Mouse (Mus musculus): ENCODE data around the gene Fam133b. TPM values are rescaled to one million over a fixed set of nuclear protein-coding genes. Genes with fewer than 3 reads are reported as not detected.
A peak's percentile ranks its signal among the peaks of the same experiment; 100 is the strongest.
"Not testable (repeated sequence)": the region's sequence is repeated elsewhere in the genome, so short reads cannot be mapped to it uniquely, and the experiment has no call there.

The Fam133b gene
- polyA plus RNA-seq, 1 experiment from 2014 or later, result 23.5 TPM

- H3K9ac ChIP-seq, result no peak overlapping the region
- no peaks in the 10 kb centered on the region for H3K4me1 ChIP-seq (replicated peaks)
- no peaks in the 10 kb centered on the region for H3K9me3 ChIP-seq
- peaks cover 37% of the 10 kb centered on the region for H3K36me3 ChIP-seq
- H3K27ac ChIP-seq, result no peak overlapping the region
- no peak overlapping the region for H3K4me2 ChIP-seq (replicated peaks)
- no peak for ATAC-seq
- no peaks in the 10 kb centered on the region for H3K27me3 ChIP-seq (replicated peaks)
- WGBS, result 85% methylated on average over 2 of the region's 2 CpGs
- no peak overlapping the region for H3K4me3 ChIP-seq (replicated peaks)
Measured at GRCm38 (mm10) chr5:3577939-3578338, 34.3 kb downstream of the Fam133b start.

- 93% methylated on average over 7 of the region's 7 CpGs for WGBS
- Histone ChIP-seq H3K4me2 (replicated peaks) (no peak overlapping the region), H3K36me3 (peaks cover 36% of the 10 kb centered on the region), H3K4me3 (replicated peaks) (no peak overlapping the region), H3K27me3 (replicated peaks) (no peaks in the 10 kb centered on the region), H3K9ac (no peak overlapping the region), H3K9me3 (no peaks in the 10 kb centered on the region), H3K4me1 (replicated peaks) (no peaks in the 10 kb centered on the region), H3K27ac (no peak overlapping the region)
- no peak for ATAC-seq
Measured at GRCm38 (mm10) chr5:3579066-3579465, 35.4 kb downstream of the Fam133b start.

GRCm38 (mm10) chr5:3595693-3596398, 52.2 kb downstream of the Fam133b start, which contains the start of gene Pex1:
Gene Pex1, plus strand, starts transcription at chr5:3596066.
- Histone ChIP-seq H3K4me1 (replicated peaks) (peaks cover 10% of the 10 kb centered on the region; the same call in 1 of the 2 replicates), H3K4me3 (replicated peaks) (peak within 1 kb of the TSS; percentile 73), H3K27me3 (replicated peaks) (no peaks in the 10 kb centered on the region), H3K4me2 (replicated peaks) (peak within 1 kb of the TSS; percentile 71), H3K27ac (peak within 1 kb of the TSS; percentile 72), H3K9me3 (no peaks in the 10 kb centered on the region), H3K9ac (peak within 1 kb of the TSS; percentile 62), H3K36me3 (peaks cover 4% of the 10 kb centered on the region)
- peak; percentile 99 for ATAC-seq
- under 1% methylated on average over 50 of the region's 50 CpGs for WGBS

GRCm38 (mm10) chr5:3596399-3596766, 52.8 kb downstream of the Fam133b start, which contains the start of gene Rbm48:
Gene Rbm48, minus strand, starts transcription at chr5:3596585.
- Histone ChIP-seq H3K4me2 (replicated peaks) (peak within 1 kb of the TSS; percentile 71), H3K9me3 (no peaks in the 10 kb centered on the region), H3K4me1 (replicated peaks) (peaks cover 10% of the 10 kb centered on the region; the same call in 1 of the 2 replicates), H3K36me3 (peaks cover 2% of the 10 kb centered on the region; the same call in 1 of the 2 replicates), H3K9ac (peak within 1 kb of the TSS; percentile 62), H3K27ac (peak within 1 kb of the TSS; percentile 72), H3K27me3 (replicated peaks) (no peaks in the 10 kb centered on the region), H3K4me3 (replicated peaks) (peak within 1 kb of the TSS; percentile 73)
- WGBS, result under 1% methylated on average over 31 of the region's 31 CpGs
- ATAC-seq, result peak; percentile 88

- H3K27me3 ChIP-seq (replicated peaks), result no peaks in the 10 kb centered on the region
- no peak overlapping the region for H3K27ac ChIP-seq
- no peaks in the 10 kb centered on the region for H3K9me3 ChIP-seq
- H3K36me3 ChIP-seq, result no peaks in the 10 kb centered on the region
- peak overlapping the region; percentile 71 for H3K4me2 ChIP-seq (replicated peaks)
- ATAC-seq, result no peak
- peaks cover 10% of the 10 kb centered on the region; the same call in 1 of the 2 replicates for H3K4me1 ChIP-seq (replicated peaks)
- H3K4me3 ChIP-seq (replicated peaks), result peak overlapping the region; percentile 73
- peak overlapping the region; percentile 62 for H3K9ac ChIP-seq
Measured at GRCm38 (mm10) chr5:3597171-3597570, 53.5 kb downstream of the Fam133b start.

GRCm38 (mm10) chr5:3598766-3599165, 55.1 kb downstream of the Fam133b start:
- H3K27ac ChIP-seq, result no peak overlapping the region
- H3K9ac ChIP-seq, result no peak overlapping the region
- 83% methylated on average over 5 of the region's 5 CpGs for WGBS
- no peaks in the 10 kb centered on the region for H3K36me3 ChIP-seq
- H3K4me2 ChIP-seq (replicated peaks), result no peak overlapping the region
- H3K4me3 ChIP-seq (replicated peaks), result no peak overlapping the region
- no peak for ATAC-seq
- no peaks in the 10 kb centered on the region for H3K9me3 ChIP-seq
- H3K4me1 ChIP-seq (replicated peaks), result peaks cover 10% of the 10 kb centered on the region; the same call in 1 of the 2 replicates
- H3K27me3 ChIP-seq (replicated peaks), result no peaks in the 10 kb centered on the region

GRCm38 (mm10) chr5:3600298-3600697, 56.7 kb downstream of the Fam133b start:
- no peak overlapping the region for H3K9ac ChIP-seq
- H3K27ac ChIP-seq, result no peak overlapping the region
- H3K4me2 ChIP-seq (replicated peaks), result no peak overlapping the region
- WGBS, result 88% methylated on average over 1 of the region's 1 CpGs
- H3K27me3 ChIP-seq (replicated peaks), result no peaks in the 10 kb centered on the region
- H3K36me3 ChIP-seq, result 0 out of 2 replicates have a peak, but pooled peaks cover 1% of the 10 kb centered on the region
- no peaks in the 10 kb centered on the region for H3K9me3 ChIP-seq
- no peak for ATAC-seq
- no peak overlapping the region for H3K4me3 ChIP-seq (replicated peaks)
- 0 out of 2 replicates have a peak, but pooled peaks cover 4% of the 10 kb centered on the region for H3K4me1 ChIP-seq (replicated peaks)

GRCm38 (mm10) chr5:3600790-3601189, 57.2 kb downstream of the Fam133b start:
- no peak overlapping the region for H3K4me2 ChIP-seq (replicated peaks)
- no peak for ATAC-seq
- 0 out of 2 replicates have a peak, but pooled peaks cover 6% of the 10 kb centered on the region for H3K36me3 ChIP-seq
- no peaks in the 10 kb centered on the region for H3K27me3 ChIP-seq (replicated peaks)
- H3K9me3 ChIP-seq, result no peaks in the 10 kb centered on the region
- no peak overlapping the region for H3K9ac ChIP-seq
- no peak overlapping the region for H3K4me3 ChIP-seq (replicated peaks)
- 91% methylated on average over 3 of the region's 3 CpGs for WGBS
- 0 out of 2 replicates have a peak, but pooled peaks cover 3% of the 10 kb centered on the region for H3K4me1 ChIP-seq (replicated peaks)
- no peak overlapping the region for H3K27ac ChIP-seq

GRCm38 (mm10) chr5:3607114-3607513, 63.5 kb downstream of the Fam133b start:
- Histone ChIP-seq H3K9ac (no peak overlapping the region), H3K9me3 (no peaks in the 10 kb centered on the region), H3K27ac (no peak overlapping the region), H3K27me3 (replicated peaks) (no peaks in the 10 kb centered on the region), H3K36me3 (peaks cover 12% of the 10 kb centered on the region; the same call in 1 of the 2 replicates), H3K4me3 (replicated peaks) (no peak overlapping the region), H3K4me1 (replicated peaks) (no peaks in the 10 kb centered on the region), H3K4me2 (replicated peaks) (no peak overlapping the region)
- WGBS, result 93% methylated on average over 9 of the region's 9 CpGs
- no peak for ATAC-seq

GRCm38 (mm10) chr5:3609241-3609640, 65.6 kb downstream of the Fam133b start:
- Histone ChIP-seq H3K9ac (no peak overlapping the region), H3K27me3 (replicated peaks) (no peaks in the 10 kb centered on the region), H3K4me2 (replicated peaks) (no peak overlapping the region), H3K27ac (no peak overlapping the region), H3K4me3 (replicated peaks) (no peak overlapping the region), H3K9me3 (no peaks in the 10 kb centered on the region), H3K36me3 (peaks cover 15% of the 10 kb centered on the region), H3K4me1 (replicated peaks) (no peaks in the 10 kb centered on the region)
- ATAC-seq, result no peak
- 95% methylated on average over 7 of the region's 7 CpGs for whole genome bisulfite sequencing

GRCm38 (mm10) chr5:3611835-3612234, 68.2 kb downstream of the Fam133b start:
- H3K4me3 ChIP-seq (replicated peaks); H3K36me3 ChIP-seq; H3K27me3 ChIP-seq (replicated peaks); H3K27ac ChIP-seq; H3K9me3 ChIP-seq; ATAC-seq; H3K4me1 ChIP-seq (replicated peaks); H3K9ac ChIP-seq; H3K4me2 ChIP-seq (replicated peaks): not testable (repeated sequence)
- 93% methylated on average over 2 of the region's 2 CpGs for WGBS

Data from intestine, embryonic 15.5 days (tissue).